Mouse (Mus musculus) ovary, postnatal 10 days (tissue): ENCODE measurements around the gene Abcc3.
A peak's percentile ranks its signal among the peaks of the same experiment; 100 is the strongest.

ENCODE experiments used
- DNase-seq: peaks from one replicate; pipeline ENCODE4 v3.0.0; 2022; ENCODE audit warnings: low spot score

Gene Abcc3

GRCm38 (mm10) chr11:94351094-94351493 is 41.7 kb downstream of the Abcc3 start:
- no peak for DNase-seq

GRCm38 (mm10) chr11:94350337-94350736 is 42.5 kb downstream of the Abcc3 start:
- no peak for DNase-seq

GRCm38 (mm10) chr11:94349839-94350238 is 43.0 kb downstream of the Abcc3 start:
- no peak for DNase-seq

- no peak for DNase-seq
Observed at GRCm38 (mm10) chr11:94347063-94347575, 45.7 kb downstream of the Abcc3 start.

GRCm38 (mm10) chr11:94346611-94347010 is 46.2 kb downstream of the Abcc3 start:
- DNase-seq = no peak

- no peak for DNase-seq
Observed at GRCm38 (mm10) chr11:94345926-94346325, 46.9 kb downstream of the Abcc3 start.

- no peak for DNase-seq
Observed at GRCm38 (mm10) chr11:94344470-94344869, 48.3 kb downstream of the Abcc3 start.

- no peak for DNase-seq
Observed at GRCm38 (mm10) chr11:94343955-94344358, 48.8 kb downstream of the Abcc3 start.

- no peak for DNase-seq
Observed at GRCm38 (mm10) chr11:94342114-94342905, 50.5 kb downstream of the Abcc3 start.

GRCm38 (mm10) chr11:94340948-94341933 is 51.6 kb downstream of the Abcc3 start:
- no peak for DNase-seq

GRCm38 (mm10) chr11:94339732-94340585 is 52.8 kb downstream of the Abcc3 start:
- DNase-seq = no peak

- no peak for DNase-seq
Observed at GRCm38 (mm10) chr11:94338347-94338746, 54.5 kb downstream of the Abcc3 start.

- DNase-seq = no peak
Observed at GRCm38 (mm10) chr11:94336551-94336950, 56.2 kb downstream of the Abcc3 start.

- DNase-seq = no peak
Observed at GRCm38 (mm10) chr11:94334386-94334968, 58.3 kb downstream of the Abcc3 start.

- no peak for DNase-seq
Observed at GRCm38 (mm10) chr11:94332726-94333125, 60.1 kb downstream of the Abcc3 start.

- DNase-seq = no peak
Observed at GRCm38 (mm10) chr11:94330211-94330610, 62.6 kb downstream of the Abcc3 start.

- DNase-seq = no peak
Observed at GRCm38 (mm10) chr11:94329270-94329891, 63.4 kb downstream of the Abcc3 start.

- no peak for DNase-seq
Observed at GRCm38 (mm10) chr11:94328644-94329025, 64.2 kb downstream of the Abcc3 start.

GRCm38 (mm10) chr11:94327693-94328643 is 64.8 kb downstream of the Abcc3 start, which contains the start of gene Ankrd40:
Gene Ankrd40 (plus strand): TSS chr11:94328001.
- DNase-seq = peak; percentile 92
